Mouse (Mus musculus): ENCODE measurements around the gene Polr1b. TPM values are rescaled to one million over a fixed set of nuclear protein-coding genes. Genes with fewer than 3 reads are reported as not detected.

Polr1b gene
- total and polyA plus RNA-seq, 2 experiments = 7.7 to 15.7 TPM

- H3K36me3 ChIP-seq (ENCODE audit: control insufficient read depth, insufficient read depth, low read length) = no peaks in the 10 kb centered on the region
- WGBS = 60% methylated on average over 5 of the region's 5 CpGs
- TF ChIP-seq POLR2A (IDR thresholded peaks at IDR 0.05; ENCODE audit: extremely low read depth, insufficient read depth, low read length) (no peak), CTCF (IDR thresholded peaks at IDR 0.05; ENCODE audit: low read depth, low read length) (no peak)
- DNase-seq (ENCODE audit: extremely low read depth, low read depth, low spot score) = no peak
- H3K9ac ChIP-seq (ENCODE audit: low read depth, low read length) = no peak overlapping the region
- no peaks in the 10 kb centered on the region for H3K4me1 ChIP-seq (ENCODE audit: control insufficient read depth, insufficient read depth, low read length)
- no peaks in the 10 kb centered on the region for H3K27me3 ChIP-seq (ENCODE audit: control insufficient read depth, insufficient read depth, low read length)
- H3K4me3 ChIP-seq (ENCODE audit: insufficient read depth, low read depth, low read length) = no peak overlapping the region
- H3K27ac ChIP-seq (replicated peaks; ENCODE audit: insufficient read depth, low read depth, low read length) = no peak overlapping the region
- no peaks in the 10 kb centered on the region for H3K79me2 ChIP-seq (ENCODE audit: control insufficient read depth, insufficient read depth, low read length)
Observed at GRCm38 (mm10) chr2:129164815-129165214, 64.0 kb downstream of the Polr1b start.

- TF ChIP-seq POLR2A (IDR thresholded peaks at IDR 0.05; ENCODE audit: extremely low read depth, insufficient read depth, low read length) (no peak), CTCF (IDR thresholded peaks at IDR 0.05; ENCODE audit: low read depth, low read length) (no peak)
- H3K79me2 ChIP-seq (ENCODE audit: control insufficient read depth, insufficient read depth, low read length) = no peaks in the 10 kb centered on the region
- H3K4me1 ChIP-seq (ENCODE audit: control insufficient read depth, insufficient read depth, low read length) = no peaks in the 10 kb centered on the region
- no peak overlapping the region for H3K4me3 ChIP-seq (ENCODE audit: insufficient read depth, low read depth, low read length)
- 71% methylated on average over 10 of the region's 10 CpGs for WGBS
- H3K27ac ChIP-seq (replicated peaks; ENCODE audit: insufficient read depth, low read depth, low read length) = no peak overlapping the region
- no peak overlapping the region for H3K9ac ChIP-seq (ENCODE audit: low read depth, low read length)
- DNase-seq (ENCODE audit: extremely low read depth, low read depth, low spot score) = no peak
- H3K27me3 ChIP-seq (ENCODE audit: control insufficient read depth, insufficient read depth, low read length) = no peaks in the 10 kb centered on the region
- H3K36me3 ChIP-seq (ENCODE audit: control insufficient read depth, insufficient read depth, low read length) = no peaks in the 10 kb centered on the region
Observed at GRCm38 (mm10) chr2:129166466-129167463, 66.0 kb downstream of the Polr1b start.

DNA sequence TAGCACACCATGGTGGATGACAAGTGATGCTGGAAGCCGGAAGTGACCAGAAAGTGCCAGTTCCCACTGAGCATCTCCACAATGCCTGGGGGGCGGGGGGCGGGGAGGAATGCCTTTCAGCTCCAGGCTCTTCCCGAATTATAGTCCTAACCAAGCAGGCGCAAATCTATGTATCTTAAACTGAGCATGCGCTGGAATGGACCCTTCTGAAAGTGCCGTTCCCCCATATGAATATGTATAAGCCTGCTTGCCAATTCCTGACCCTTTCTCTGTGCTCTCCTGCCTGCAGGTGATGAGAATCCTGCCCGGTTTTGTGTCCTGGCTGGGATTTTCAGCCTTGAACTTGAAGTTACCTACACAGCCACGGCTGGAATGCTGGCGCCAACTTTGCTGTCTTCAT, 72.6 kb downstream of the Polr1b start:
- TF ChIP-seq CTCF (IDR thresholded peaks at IDR 0.05; ENCODE audit: low read depth, low read length) (no peak), POLR2A (IDR thresholded peaks at IDR 0.05; ENCODE audit: extremely low read depth, insufficient read depth, low read length) (no peak)
- H3K4me1 ChIP-seq (ENCODE audit: control insufficient read depth, insufficient read depth, low read length) = no peaks in the 10 kb centered on the region
- 56% methylated on average over 10 of the region's 10 CpGs for WGBS
- no peak overlapping the region for H3K9ac ChIP-seq (ENCODE audit: low read depth, low read length)
- no peaks in the 10 kb centered on the region for H3K36me3 ChIP-seq (ENCODE audit: control insufficient read depth, insufficient read depth, low read length)
- H3K27me3 ChIP-seq (ENCODE audit: control insufficient read depth, insufficient read depth, low read length) = no peaks in the 10 kb centered on the region
- H3K4me3 ChIP-seq (ENCODE audit: insufficient read depth, low read depth, low read length) = no peak overlapping the region
- H3K79me2 ChIP-seq (ENCODE audit: control insufficient read depth, insufficient read depth, low read length) = no peaks in the 10 kb centered on the region
- no peak for DNase-seq (ENCODE audit: extremely low read depth, low read depth, low spot score)
- H3K27ac ChIP-seq (replicated peaks; ENCODE audit: insufficient read depth, low read depth, low read length) = no peak overlapping the region

DNA sequence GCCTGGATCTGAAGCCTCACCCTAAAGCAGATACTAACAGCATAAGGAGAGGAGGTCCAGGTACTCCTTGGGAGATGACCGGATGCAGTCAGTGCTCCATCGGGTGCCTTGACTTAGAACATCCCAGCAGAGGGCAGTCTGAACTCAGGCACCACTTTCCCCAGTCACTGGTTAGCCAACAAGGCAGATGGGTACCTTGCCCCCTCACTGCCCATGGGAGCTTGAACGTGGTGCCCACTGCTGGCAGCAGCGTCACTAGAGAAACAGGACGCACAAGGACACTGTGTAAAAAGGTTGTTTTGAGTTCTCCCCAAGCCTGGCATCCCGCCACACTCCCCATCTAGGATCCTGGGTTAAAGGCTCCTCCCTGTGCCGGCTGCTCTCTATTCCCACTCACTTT, 73.7 kb downstream of the Polr1b start:
- TF ChIP-seq CTCF (IDR thresholded peaks at IDR 0.05; ENCODE audit: low read depth, low read length) (peak; percentile 89), POLR2A (IDR thresholded peaks at IDR 0.05; ENCODE audit: extremely low read depth, insufficient read depth, low read length) (no peak)
- Histone ChIP-seq H3K27ac (replicated peaks; ENCODE audit: insufficient read depth, low read depth, low read length) (no peak overlapping the region), H3K4me1 (ENCODE audit: control insufficient read depth, insufficient read depth, low read length) (no peaks in the 10 kb centered on the region), H3K27me3 (ENCODE audit: control insufficient read depth, insufficient read depth, low read length) (no peaks in the 10 kb centered on the region), H3K9ac (ENCODE audit: low read depth, low read length) (no peak overlapping the region), H3K36me3 (ENCODE audit: control insufficient read depth, insufficient read depth, low read length) (no peaks in the 10 kb centered on the region), H3K4me3 (ENCODE audit: insufficient read depth, low read depth, low read length) (no peak overlapping the region), H3K79me2 (ENCODE audit: control insufficient read depth, insufficient read depth, low read length) (no peaks in the 10 kb centered on the region)
- DNase-seq (ENCODE audit: extremely low read depth, low read depth, low spot score) = peak; percentile 33
- 33% methylated on average over 7 of the region's 7 CpGs for WGBS

DNA sequence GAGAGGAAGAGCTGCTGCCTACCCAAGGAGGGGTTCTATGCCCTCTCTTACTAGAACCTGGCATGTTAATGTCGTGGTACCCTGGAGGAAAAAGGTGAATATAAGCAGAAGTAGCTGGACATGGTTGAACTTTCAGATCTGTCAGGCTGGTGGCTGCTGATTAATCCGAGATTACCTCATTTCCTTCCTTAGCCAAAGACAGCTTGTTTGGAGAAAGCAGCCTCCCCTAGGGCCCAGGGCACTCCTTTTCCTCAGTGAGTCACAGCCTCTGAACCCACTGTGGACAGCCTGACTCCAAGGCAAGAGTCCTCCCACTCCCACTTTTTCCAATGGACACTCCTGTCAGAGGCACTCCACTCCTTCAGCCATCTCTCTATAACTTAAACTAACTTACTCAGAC, 74.8 kb downstream of the Polr1b start:
- 42% methylated on average over 2 of the region's 2 CpGs for WGBS
- H3K4me3 ChIP-seq (ENCODE audit: insufficient read depth, low read depth, low read length) = no peak overlapping the region
- H3K36me3 ChIP-seq (ENCODE audit: control insufficient read depth, insufficient read depth, low read length) = no peaks in the 10 kb centered on the region
- H3K27me3 ChIP-seq (ENCODE audit: control insufficient read depth, insufficient read depth, low read length) = no peaks in the 10 kb centered on the region
- H3K79me2 ChIP-seq (ENCODE audit: control insufficient read depth, insufficient read depth, low read length) = no peaks in the 10 kb centered on the region
- H3K9ac ChIP-seq (ENCODE audit: low read depth, low read length) = no peak overlapping the region
- no peak overlapping the region for H3K27ac ChIP-seq (replicated peaks; ENCODE audit: insufficient read depth, low read depth, low read length)
- no peaks in the 10 kb centered on the region; the same call in 1 of the 2 replicates for H3K4me1 ChIP-seq (ENCODE audit: control insufficient read depth, insufficient read depth, low read length)
- no peak for DNase-seq (ENCODE audit: extremely low read depth, low read depth, low spot score)
- TF ChIP-seq POLR2A (IDR thresholded peaks at IDR 0.05; ENCODE audit: extremely low read depth, insufficient read depth, low read length) (no peak), CTCF (IDR thresholded peaks at IDR 0.05; ENCODE audit: low read depth, low read length) (no peak)

Other genes with a start within 250 kb of the Polr1b start
- 0.28 and 0.34 TPM in 2 replicates for gene Fbln7, start 238.0 kb upstream of the Polr1b start, total RNA-seq (2014; rRNA removed)
- gene Fbln7, start 238.0 kb upstream of the Polr1b start, polyA plus RNA-seq (2012; rRNA removed) = 0.22 and 0.25 TPM in 2 replicates
- 1.4 and 3.0 TPM in 2 replicates for gene Zc3h8, start 156.9 kb upstream of the Polr1b start, total RNA-seq (2014; rRNA removed)
- 0.52 and 0.72 TPM in 2 replicates for gene Zc3h8, start 156.9 kb upstream of the Polr1b start, polyA plus RNA-seq (2012; rRNA removed)
- 2.1 and 2.5 TPM in 2 replicates for gene Zc3h6, start 133.6 kb upstream of the Polr1b start, total RNA-seq (2014; rRNA removed)
- gene Zc3h6, start 133.6 kb upstream of the Polr1b start, polyA plus RNA-seq (2012; rRNA removed) = 0.20 TPM in 2 replicates
- 4.8 and 8.1 TPM in 2 replicates for gene Gm10762, start 133.3 kb upstream of the Polr1b start, total RNA-seq (2014; rRNA removed)
- gene Gm10762, start 133.3 kb upstream of the Polr1b start, polyA plus RNA-seq (2012; rRNA removed) = 5.8 and 6.3 TPM in 2 replicates
- 0.09 and 0.13 TPM in 2 replicates for gene Vinac1, start 52.8 kb upstream of the Polr1b start, total RNA-seq (2014; rRNA removed)
- gene Vinac1, start 52.8 kb upstream of the Polr1b start, polyA plus RNA-seq (2012; rRNA removed) = 0.04 and 0.12 TPM in 2 replicates
- 3.3 and 3.8 TPM in 2 replicates for gene Ttl, start 35.1 kb upstream of the Polr1b start, total RNA-seq (2014; rRNA removed)
- 1.9 and 2.4 TPM in 2 replicates for gene Ttl, start 35.1 kb upstream of the Polr1b start, polyA plus RNA-seq (2012; rRNA removed)
- gene Chchd5, start 28.7 kb downstream of the Polr1b start, total RNA-seq (2014; rRNA removed) = 9.9 and 10.1 TPM in 2 replicates
- 41.2 and 60.2 TPM in 2 replicates for gene Chchd5, start 28.7 kb downstream of the Polr1b start, polyA plus RNA-seq (2012; rRNA removed)
- 24.9 and 36.0 TPM in 2 replicates for gene Slc20a1, start 97.8 kb downstream of the Polr1b start, total RNA-seq (2014; rRNA removed)
- 7.8 and 9.4 TPM in 2 replicates for gene Slc20a1, start 97.8 kb downstream of the Polr1b start, polyA plus RNA-seq (2012; rRNA removed)
- 0.09 and 0.60 TPM in 2 replicates for gene Ckap2l, start 196.2 kb downstream of the Polr1b start, total RNA-seq (2014; rRNA removed)
- 0.04 TPM in 1 of 2 replicates, not detected in the other for gene Ckap2l, start 196.2 kb downstream of the Polr1b start, polyA plus RNA-seq (2012; rRNA removed)
- gene Il1a, start 209.0 kb downstream of the Polr1b start, total RNA-seq (2014; rRNA removed) = 3.7 and 4.2 TPM in 2 replicates
- 0.36 and 1.0 TPM in 2 replicates for gene Il1a, start 209.0 kb downstream of the Polr1b start, polyA plus RNA-seq (2012; rRNA removed)